Mouse (Mus musculus) forebrain, embryonic 11.5 days (tissue): ENCODE data around the gene Dppa3. TPM values are rescaled to one million over a fixed set of nuclear protein-coding genes. Genes with fewer than 3 reads are reported as not detected.
A peak's percentile ranks its signal among the peaks of the same experiment; 100 is the strongest.

Source experiments
- ATAC-seq: fragments of 200-750 bp; cut with Nextera tagmentation; replicated peaks from 2 replicates; pipeline ENCODE4 v1.8.0; 2017; ENCODE audit warnings: moderate TSS enrichment; ENCODE audit not compliant: low FRiP score
- DNase-seq: peaks from one replicate; pipeline ENCODE4 v3.0.0-alpha.2; 2017; ENCODE audit warnings: low spot score
- H3K27ac ChIP-seq: fragments of 300-500 bp; sonication (generic); 2 replicates; pipeline ENCODE4 v1.5.1; 2014; ENCODE audit warnings: low read depth, low read length
- H3K27me3 ChIP-seq: fragments of 300-500 bp; sonication (generic); 2 replicates; pipeline ENCODE4 v1.6.1; 2014; ENCODE audit warnings: mild to moderate bottlenecking, low read length, mixed read lengths; ENCODE audit not compliant: control insufficient read depth, insufficient read depth
- H3K36me3 ChIP-seq: fragments of 300-500 bp; sonication (generic); 2 replicates; pipeline ENCODE4 v1.6.1; 2014; ENCODE audit warnings: mild to moderate bottlenecking, low read length, moderate library complexity, mixed read lengths; ENCODE audit not compliant: control insufficient read depth, insufficient read depth
- H3K4me1 ChIP-seq: fragments of 300-500 bp; sonication (generic); replicated peaks from 2 replicates; pipeline ENCODE4 v1.6.1; 2014; ENCODE audit warnings: low read length, mixed read lengths; ENCODE audit not compliant: control insufficient read depth, insufficient read depth
- H3K4me2 ChIP-seq: fragments of 300-500 bp; sonication (generic); 2 replicates; pipeline ENCODE4 v1.6.1; 2014; ENCODE audit warnings: low read depth, mild to moderate bottlenecking, low read length, moderate library complexity, mixed read lengths; ENCODE audit not compliant: severe bottlenecking
- H3K4me3 ChIP-seq: fragments of 300-500 bp; sonication (generic); 2 replicates; pipeline ENCODE4 v1.5.1; 2014; ENCODE audit warnings: low read depth, low read length
- H3K9ac ChIP-seq: fragments of 300-500 bp; sonication (generic); 2 replicates; pipeline ENCODE4 v1.6.1; 2014; ENCODE audit warnings: low read length
- H3K9me3 ChIP-seq: fragments of 300-500 bp; sonication (generic); 2 replicates; pipeline ENCODE4 v1.6.1; 2016; ENCODE audit warnings: low read length, mixed read lengths; ENCODE audit not compliant: control insufficient read depth
- WGBS: fragments of 180-500 bp; shearing (Covaris S2); extraction: QIAGEN DNeasy Blood & Tissue Kit; methylation state at CpG from one replicate; pipeline ENCODE4 v1.1.7; 2014; 5-methylcytosine and 5-hydroxymethylcytosine counted together
- polyA plus RNA-seq: library from polyadenylated mRNA; unstranded; fragments of >200 nt; fragmentation: Nextera tagmentation; extraction: Ambion mirVana; gene quantifications from 2 replicates; pipeline ENCODE4 v1.2.1, GENCODE M21; 2014

The Dppa3 gene
- polyA plus RNA-seq, 1 experiment from 2014 or later = not detected

DNA sequence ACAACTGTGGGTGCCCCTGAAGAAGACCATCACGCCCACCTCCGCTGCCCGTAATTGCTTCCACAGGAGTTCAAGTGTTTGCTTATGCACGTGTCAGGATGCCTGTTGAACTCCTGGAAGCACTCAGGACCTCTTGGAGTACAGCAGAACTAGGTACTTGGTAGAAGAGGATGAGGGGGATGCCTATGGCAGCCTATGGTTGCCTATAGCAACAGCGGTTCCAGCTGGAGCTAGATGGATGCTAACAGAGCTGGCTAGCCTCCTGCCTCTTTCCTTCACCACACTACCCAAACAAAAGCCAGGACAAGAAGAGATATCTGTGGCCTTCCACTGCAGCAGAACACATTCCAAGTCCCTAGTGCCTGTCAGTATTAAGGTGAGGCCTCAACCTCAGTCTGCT, 41.5 kb downstream of the Dppa3 start:
- H3K4me2 ChIP-seq = no peak overlapping the region
- no peaks in the 10 kb centered on the region for H3K9me3 ChIP-seq
- WGBS = 79% methylated on average over 5 of the region's 5 CpGs
- DNase-seq (no peak), ATAC-seq (no peak)
- H3K36me3 ChIP-seq = no peaks in the 10 kb centered on the region
- peaks cover 2% of the 10 kb centered on the region; the same call in 1 of the 2 replicates for H3K27me3 ChIP-seq
- H3K4me1 ChIP-seq = peaks cover 2% of the 10 kb centered on the region; the same call in 1 of the 2 replicates
- no peak overlapping the region for H3K27ac ChIP-seq
- no peak overlapping the region for H3K9ac ChIP-seq
- no peak overlapping the region for H3K4me3 ChIP-seq

DNA sequence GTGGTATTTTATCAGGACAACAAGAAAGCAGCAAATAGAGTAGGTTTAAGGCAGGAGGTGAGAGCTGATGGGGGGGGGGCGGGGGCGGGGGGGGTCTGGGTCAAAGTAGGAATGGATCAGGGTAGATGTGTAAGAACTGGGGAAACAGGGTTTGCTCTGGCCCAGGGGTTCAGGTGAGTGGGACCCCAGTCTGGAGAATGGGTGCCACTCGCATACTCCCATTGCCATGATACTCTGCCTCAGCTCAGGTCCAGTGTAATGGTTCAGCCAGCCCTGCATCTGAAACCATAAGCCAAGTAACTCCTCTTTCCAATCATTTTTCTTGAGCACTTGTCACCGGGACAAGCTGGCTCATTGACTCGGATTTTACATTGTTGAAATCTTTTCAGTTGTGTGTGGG, 42.6 kb downstream of the Dppa3 start:
- Histone ChIP-seq H3K27ac (no peak overlapping the region), H3K4me3 (no peak overlapping the region), H3K9me3 (no peaks in the 10 kb centered on the region), H3K36me3 (no peaks in the 10 kb centered on the region), H3K4me2 (no peak overlapping the region), H3K9ac (no peak overlapping the region), H3K4me1 (no peaks in the 10 kb centered on the region; the same call in 1 of the 2 replicates), H3K27me3 (no peaks in the 10 kb centered on the region; the same call in 1 of the 2 replicates)
- DNase-seq (no peak), ATAC-seq (peak; percentile 16; the same call in 1 of the 2 replicates)
- WGBS = 75% methylated on average over 5 of the region's 5 CpGs

DNA sequence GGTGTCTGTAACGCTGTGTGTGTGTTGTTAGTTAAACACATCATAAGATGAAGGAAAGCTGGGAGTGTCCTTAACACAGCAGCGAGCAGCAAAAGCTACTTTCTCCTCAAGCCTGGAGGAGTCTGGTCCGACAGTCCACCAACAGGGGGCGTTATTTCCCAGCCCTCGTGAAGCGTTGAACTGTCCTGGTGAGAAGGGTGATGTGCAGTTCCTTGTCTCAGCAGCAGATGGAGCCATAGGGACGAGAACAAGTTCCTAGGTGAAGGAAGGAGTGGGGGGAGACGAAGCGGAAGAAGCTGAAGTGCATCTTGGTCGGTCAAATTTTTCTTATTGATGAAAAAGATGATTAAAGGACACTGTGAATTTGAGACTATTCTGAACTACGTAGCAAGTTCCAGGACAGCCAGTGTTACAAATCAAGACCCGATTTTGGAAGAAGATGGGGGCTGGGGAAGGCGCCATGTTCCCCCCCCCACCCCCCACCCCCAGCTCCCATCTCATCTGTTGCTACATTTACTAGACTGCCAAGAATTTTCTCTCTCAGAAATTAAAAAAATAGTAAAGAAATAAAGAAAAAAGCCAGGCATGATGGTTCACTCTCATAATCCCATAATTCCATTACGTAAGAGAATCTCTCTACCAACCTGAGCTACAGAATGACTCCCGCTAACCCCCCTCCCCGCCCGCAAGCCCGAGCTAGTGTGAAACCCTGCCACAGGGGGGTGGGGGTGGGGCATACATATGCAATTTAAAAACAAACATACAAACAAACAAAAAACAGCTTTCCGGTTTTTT, 43.4 kb downstream of the Dppa3 start:
- Histone ChIP-seq H3K9ac (peak overlapping the region; percentile 48; the same call in 1 of the 2 replicates), H3K9me3 (no peaks in the 10 kb centered on the region), H3K4me3 (peak overlapping the region; percentile 34), H3K27ac (no peak overlapping the region), H3K36me3 (no peaks in the 10 kb centered on the region), H3K27me3 (no peaks in the 10 kb centered on the region; the same call in 1 of the 2 replicates), H3K4me1 (no peaks in the 10 kb centered on the region; the same call in 1 of the 2 replicates), H3K4me2 (peak overlapping the region; percentile 56)
- ATAC-seq = peak; percentile 91
- DNase-seq = peak; percentile 98
- WGBS = 7% methylated on average over 19 of the region's 19 CpGs

DNA sequence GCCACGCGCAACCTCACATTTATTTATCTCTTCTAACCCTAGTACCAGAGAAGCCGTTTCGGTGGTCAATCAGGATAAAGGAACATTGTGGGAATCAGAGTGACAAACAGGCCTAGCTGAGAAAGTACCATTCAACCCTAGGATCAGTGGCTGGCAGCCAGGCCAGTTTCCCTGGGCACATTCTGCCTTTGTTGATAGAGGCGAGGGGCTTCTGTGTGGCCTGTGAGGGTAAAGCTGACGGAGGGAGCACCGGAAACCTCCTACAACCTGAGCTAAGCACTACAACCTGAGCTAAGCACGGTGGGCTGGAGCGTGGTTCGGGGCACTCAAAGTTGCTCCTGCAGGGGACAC, 44.0 kb downstream of the Dppa3 start:
- ATAC-seq (peak; percentile 42), DNase-seq (peak; percentile 63)
- no peaks in the 10 kb centered on the region; the same call in 1 of the 2 replicates for H3K4me1 ChIP-seq
- peak overlapping the region; percentile 56 for H3K4me2 ChIP-seq
- H3K27me3 ChIP-seq = no peaks in the 10 kb centered on the region
- no peaks in the 10 kb centered on the region for H3K36me3 ChIP-seq
- H3K27ac ChIP-seq = no peak overlapping the region
- WGBS = 22% methylated on average over 10 of the region's 10 CpGs
- H3K9me3 ChIP-seq = no peaks in the 10 kb centered on the region
- H3K9ac ChIP-seq = peak overlapping the region; percentile 48
- peak overlapping the region; percentile 34; the same call in 1 of the 2 replicates for H3K4me3 ChIP-seq

DNA sequence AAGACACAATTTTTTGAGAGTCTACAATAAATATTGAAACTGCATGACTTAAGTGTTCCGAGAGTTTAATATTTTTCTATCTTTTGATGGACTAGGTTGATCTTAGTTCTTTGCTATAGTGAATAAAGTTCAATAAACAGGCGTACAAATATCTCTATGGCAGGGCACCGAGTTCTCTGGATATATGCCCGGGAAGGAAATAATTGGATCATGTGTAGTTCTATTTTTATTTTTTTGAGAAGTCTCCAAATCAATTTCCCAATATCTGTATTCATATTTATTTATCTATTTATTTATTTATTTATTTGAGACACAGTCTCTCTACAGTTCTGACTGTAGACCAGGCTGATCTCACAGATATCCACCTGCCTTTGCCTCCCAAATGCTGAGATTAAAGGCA, 44.6 kb downstream of the Dppa3 start:
- no peak for ATAC-seq
- Histone ChIP-seq H3K4me3 (no peak overlapping the region), H3K4me2 (no peak overlapping the region), H3K9me3 (no peaks in the 10 kb centered on the region), H3K27me3 (no peaks in the 10 kb centered on the region), H3K9ac (no peak overlapping the region), H3K27ac (no peak overlapping the region), H3K4me1 (no peaks in the 10 kb centered on the region; the same call in 1 of the 2 replicates), H3K36me3 (no peaks in the 10 kb centered on the region)
- DNase-seq = no peak
- 93% methylated on average over 4 of the region's 4 CpGs for WGBS

DNA sequence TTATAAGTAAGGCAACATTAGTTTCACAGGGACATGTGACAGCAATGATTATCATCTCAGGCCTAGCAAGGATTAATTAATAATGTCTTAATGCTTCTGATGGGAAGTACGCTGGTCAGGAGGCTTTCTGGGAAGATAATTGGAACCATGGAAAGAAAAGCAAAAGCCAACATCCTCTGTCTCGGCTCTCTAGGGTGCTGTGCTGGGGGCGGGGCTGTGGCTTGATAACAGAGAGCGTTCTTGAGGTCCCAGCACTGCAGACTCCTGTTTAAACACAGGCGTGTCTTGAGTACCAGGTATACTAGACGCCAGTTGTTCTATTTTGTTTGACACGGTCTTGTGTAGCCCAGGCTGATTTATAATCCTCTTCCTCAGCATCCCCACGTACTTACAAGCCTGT, 46.5 kb downstream of the Dppa3 start:
- H3K36me3 ChIP-seq = no peaks in the 10 kb centered on the region
- 64% methylated on average over 8 of the region's 8 CpGs for WGBS
- H3K9me3 ChIP-seq = no peaks in the 10 kb centered on the region
- no peak for DNase-seq
- H3K27me3 ChIP-seq = no peaks in the 10 kb centered on the region
- no peak overlapping the region for H3K27ac ChIP-seq
- no peak overlapping the region for H3K4me3 ChIP-seq
- no peak overlapping the region for H3K9ac ChIP-seq
- no peak overlapping the region for H3K4me2 ChIP-seq
- no peak for ATAC-seq
- H3K4me1 ChIP-seq = no peaks in the 10 kb centered on the region; the same call in 1 of the 2 replicates

Other genes with a start within 250 kb of the Dppa3 start
- gene Rimklb, start 127.6 kb upstream of the Dppa3 start, polyA plus RNA-seq = 62.9 and 64.9 TPM in 2 replicates
- 0.77 and 1.3 TPM in 2 replicates for gene Mfap5, start 120.6 kb upstream of the Dppa3 start, polyA plus RNA-seq
- not detected in 2 replicates for gene Aicda, start 72.6 kb upstream of the Dppa3 start, polyA plus RNA-seq
- 1.2 and 1.7 TPM in 2 replicates for gene Apobec1, start 24.0 kb upstream of the Dppa3 start, polyA plus RNA-seq
- gene Gdf3, start 16.3 kb upstream of the Dppa3 start, polyA plus RNA-seq = 0.11 TPM in 1 of 2 replicates, not detected in the other
- 0.31 TPM in 1 of 2 replicates, not detected in the other for gene Nanog, start 81.1 kb downstream of the Dppa3 start, polyA plus RNA-seq
- gene Slc2a3, start 175.2 kb downstream of the Dppa3 start, polyA plus RNA-seq = 30.3 and 37.6 TPM in 2 replicates
- gene Foxj2, start 193.5 kb downstream of the Dppa3 start, polyA plus RNA-seq = 5.0 and 5.4 TPM in 2 replicates
- 1.5 and 1.6 TPM in 2 replicates for gene C3ar1, start 229.8 kb downstream of the Dppa3 start, polyA plus RNA-seq
- 63.1 TPM in 2 replicates for gene Necap1, start 248.1 kb downstream of the Dppa3 start, polyA plus RNA-seq